Mouse (Mus musculus) hindbrain, embryonic 12.5 days (tissue): Measurements from ENCODE around the gene Hipk4. TPM values are rescaled to one million over a fixed set of nuclear protein-coding genes. Genes with fewer than 3 reads are reported as not detected.

Experiments
- ATAC-seq: fragments of 200-750 bp; cut with Nextera tagmentation; 2 replicates; pipeline ENCODE4 v1.8.0; 2017; ENCODE audit warnings: moderate TSS enrichment; ENCODE audit not compliant: low FRiP score
- H3K27ac ChIP-seq: fragments of 300-500 bp; sonication (generic); 2 replicates; pipeline ENCODE4 v1.5.1; 2016; ENCODE audit warnings: mild to moderate bottlenecking
- H3K27me3 ChIP-seq: fragments of 300-500 bp; sonication (generic); 2 replicates; pipeline ENCODE4 v1.6.1; 2016; ENCODE audit warnings: mild to moderate bottlenecking
- H3K36me3 ChIP-seq: fragments of 300-500 bp; sonication (generic); 2 replicates; pipeline ENCODE4 v1.6.1; 2016; ENCODE audit warnings: mild to moderate bottlenecking
- H3K4me1 ChIP-seq: fragments of 300-500 bp; sonication (generic); 2 replicates; pipeline ENCODE4 v1.6.1; 2016
- H3K4me2 ChIP-seq: fragments of 300-500 bp; sonication (generic); replicated peaks from 2 replicates; pipeline ENCODE4 v1.6.1; 2016; ENCODE audit warnings: mild to moderate bottlenecking
- H3K4me3 ChIP-seq: fragments of 300-500 bp; sonication (generic); 2 replicates; pipeline ENCODE4 v1.5.1; 2016; ENCODE audit warnings: mild to moderate bottlenecking
- H3K9ac ChIP-seq: fragments of 300-500 bp; sonication (generic); 2 replicates; pipeline ENCODE4 v1.6.1; 2016; ENCODE audit warnings: mild to moderate bottlenecking, moderate library complexity
- H3K9me3 ChIP-seq: fragments of 300-500 bp; sonication (generic); replicated peaks from 2 replicates; pipeline ENCODE4 v1.6.1; 2016; ENCODE audit warnings: mild to moderate bottlenecking
- WGBS: fragments of 180-500 bp; shearing (Covaris S2); methylation state at CpG from one replicate; pipeline ENCODE4 v1.1.7; 2016; 5-methylcytosine and 5-hydroxymethylcytosine counted together
- polyA plus RNA-seq: library from polyadenylated mRNA; unstranded; fragments of >200 nt; fragmentation: Nextera tagmentation; extraction: Ambion mirVana; gene quantifications from 2 replicates; pipeline ENCODE4 v1.2.1, GENCODE M21; 2016

Hipk4 gene
- polyA plus RNA-seq, 1 experiment from 2014 or later, result 0.36 TPM

GRCm38 (mm10) chr7:27499036-27499435 lies 24.0 kb upstream of the Hipk4 start, which contains the start of gene Prx:
Gene Prx, plus strand, starts transcription at chr7:27499324.
- Histone ChIP-seq H3K36me3 (no peaks in the 10 kb centered on the region), H3K4me1 (no peaks in the 10 kb centered on the region), H3K27ac (no peak within 1 kb of the TSS), H3K9me3 (no peaks in the 10 kb centered on the region), H3K27me3 (no peaks in the 10 kb centered on the region), H3K4me3 (no peak within 1 kb of the TSS), H3K4me2 (no peak within 1 kb of the TSS), H3K9ac (no peak within 1 kb of the TSS)
- 46% methylated on average over 3 of the region's 3 CpGs for WGBS
- no peak for ATAC-seq

DNA sequence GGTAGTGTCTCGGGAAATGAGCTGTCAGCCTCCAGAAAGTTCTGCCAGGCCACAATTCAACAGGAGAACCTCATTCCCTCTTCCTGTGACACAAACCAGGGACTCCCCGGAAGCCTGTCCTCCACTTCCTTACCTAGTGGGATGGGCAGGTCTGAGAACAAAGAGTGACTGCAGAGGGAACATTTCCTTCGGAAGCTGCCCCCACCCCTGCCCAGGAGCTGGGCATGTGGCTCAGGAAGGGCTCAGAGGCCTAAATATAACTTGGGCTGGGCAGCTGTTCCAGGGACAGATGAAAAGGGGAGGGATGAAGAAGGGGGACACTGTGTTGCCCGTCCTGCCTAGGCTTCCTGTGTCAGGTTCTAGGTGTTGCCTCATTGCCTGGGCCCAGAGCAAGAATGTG lies 21.4 kb upstream of the Hipk4 start:
- Histone ChIP-seq H3K27ac (no peak overlapping the region), H3K4me2 (no peak overlapping the region), H3K9ac (no peak overlapping the region), H3K4me1 (no peaks in the 10 kb centered on the region; the same call in 1 of the 2 replicates), H3K36me3 (no peaks in the 10 kb centered on the region), H3K4me3 (no peak overlapping the region), H3K9me3 (no peaks in the 10 kb centered on the region), H3K27me3 (no peaks in the 10 kb centered on the region)
- WGBS, result 68% methylated on average over 4 of the region's 4 CpGs
- ATAC-seq, result no peak

DNA sequence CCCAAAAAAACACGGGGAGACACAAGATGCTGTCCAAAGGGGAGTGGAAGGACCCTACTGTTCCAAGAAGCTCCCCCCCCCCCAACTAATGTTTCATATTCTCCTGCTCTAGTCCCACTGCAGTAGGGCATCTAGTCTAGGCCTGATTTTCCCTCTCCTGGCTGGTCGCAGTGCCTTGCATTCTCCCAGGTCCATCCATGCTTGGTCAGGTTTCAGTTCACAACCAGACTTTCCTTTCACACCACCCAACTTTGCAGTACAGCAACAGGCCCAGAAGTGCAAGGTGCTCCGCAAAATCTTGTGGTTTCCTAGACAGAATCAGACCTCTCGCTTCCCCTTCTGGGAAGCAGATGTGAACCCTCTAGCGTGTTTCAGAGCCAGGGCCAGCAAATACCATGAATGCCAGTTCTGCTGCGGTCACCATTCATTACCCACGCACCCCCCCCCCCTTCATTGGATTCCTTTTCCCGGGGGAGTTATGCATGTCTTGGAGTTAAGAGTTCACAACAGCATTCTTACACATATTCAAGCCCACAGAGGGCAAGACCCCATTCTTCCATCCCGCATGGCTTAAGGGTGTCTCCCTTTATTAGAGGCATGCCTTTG lies 16.2 kb upstream of the Hipk4 start:
- 39% methylated on average over 9 of the region's 9 CpGs for WGBS
- H3K36me3 ChIP-seq, result no peaks in the 10 kb centered on the region
- peak overlapping the region; percentile 94 for H3K27ac ChIP-seq
- no peaks in the 10 kb centered on the region for H3K27me3 ChIP-seq
- peak overlapping the region; percentile 58 for H3K4me2 ChIP-seq
- no peak overlapping the region for H3K9ac ChIP-seq
- H3K4me1 ChIP-seq, result peaks cover 9% of the 10 kb centered on the region
- 0 out of 2 replicates have a peak, but pooled peaks have one; percentile 22 for ATAC-seq
- peak overlapping the region; percentile 50; the same call in 1 of the 2 replicates for H3K4me3 ChIP-seq
- H3K9me3 ChIP-seq, result no peaks in the 10 kb centered on the region

DNA sequence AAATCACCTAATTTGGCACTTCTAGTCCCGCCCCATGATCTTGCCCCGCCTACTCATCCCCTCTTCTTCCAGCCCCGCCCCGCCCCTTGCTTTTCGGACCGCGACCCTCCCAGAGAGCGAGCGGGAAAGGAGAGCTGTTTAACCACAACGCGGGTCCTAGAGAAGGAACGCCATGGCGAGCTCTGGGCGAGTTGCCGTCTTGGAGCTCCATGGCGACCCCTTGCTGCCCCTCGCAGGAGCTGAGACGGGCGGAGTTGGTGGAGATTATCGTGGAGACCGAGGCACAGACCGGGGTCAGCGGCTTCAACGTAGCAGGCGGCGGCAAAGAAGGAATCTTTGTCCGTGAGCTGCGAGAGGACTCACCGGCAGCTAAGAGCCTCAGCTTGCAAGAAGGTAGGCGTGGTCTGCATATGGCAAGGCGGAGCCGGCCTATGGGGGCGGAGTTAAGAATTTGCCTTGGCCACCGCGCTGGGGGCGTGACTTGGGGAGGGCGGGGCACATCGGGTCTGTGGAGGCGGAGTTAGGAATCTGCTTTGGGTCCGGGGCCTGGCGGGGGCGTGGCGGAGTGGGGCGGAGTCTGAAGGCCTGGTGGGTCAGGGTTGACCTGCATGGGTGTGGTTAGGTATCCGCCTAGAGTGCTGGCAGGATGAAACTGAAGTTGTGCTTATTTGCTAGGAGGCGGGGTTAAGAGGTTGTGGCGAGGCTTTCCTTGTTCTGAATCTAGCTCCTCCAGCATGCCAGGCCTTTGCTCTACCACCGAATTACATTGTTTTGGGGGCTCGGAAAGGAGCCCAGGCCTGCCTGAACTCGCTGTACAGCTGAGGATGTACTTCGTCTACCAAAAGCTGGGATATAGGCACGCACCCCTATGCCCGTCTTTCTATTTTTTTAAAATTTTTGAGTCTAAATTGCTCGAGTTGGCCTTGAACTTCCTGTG lies 15.1 kb upstream of the Hipk4 start:
- peak overlapping the region; percentile 70 for H3K9ac ChIP-seq
- H3K27me3 ChIP-seq, result no peaks in the 10 kb centered on the region
- peaks cover 9% of the 10 kb centered on the region for H3K4me1 ChIP-seq
- under 1% methylated on average over 54 of the region's 54 CpGs for WGBS
- peak overlapping the region; percentile 94 for H3K27ac ChIP-seq
- H3K9me3 ChIP-seq, result no peaks in the 10 kb centered on the region
- H3K36me3 ChIP-seq, result no peaks in the 10 kb centered on the region
- peak overlapping the region; percentile 50 for H3K4me3 ChIP-seq
- peak overlapping the region; percentile 58 for H3K4me2 ChIP-seq
- peak; percentile 92 for ATAC-seq

GRCm38 (mm10) chr7:27508648-27509005 lies 14.4 kb upstream of the Hipk4 start:
- Histone ChIP-seq H3K27me3 (no peaks in the 10 kb centered on the region), H3K4me2 (peak overlapping the region; percentile 58), H3K36me3 (no peaks in the 10 kb centered on the region), H3K27ac (no peak overlapping the region), H3K4me3 (no peak overlapping the region), H3K4me1 (peaks cover 9% of the 10 kb centered on the region), H3K9ac (no peak overlapping the region), H3K9me3 (no peaks in the 10 kb centered on the region)
- WGBS, result 28% methylated on average over 6 of the region's 6 CpGs
- peak; percentile 54 for ATAC-seq

DNA sequence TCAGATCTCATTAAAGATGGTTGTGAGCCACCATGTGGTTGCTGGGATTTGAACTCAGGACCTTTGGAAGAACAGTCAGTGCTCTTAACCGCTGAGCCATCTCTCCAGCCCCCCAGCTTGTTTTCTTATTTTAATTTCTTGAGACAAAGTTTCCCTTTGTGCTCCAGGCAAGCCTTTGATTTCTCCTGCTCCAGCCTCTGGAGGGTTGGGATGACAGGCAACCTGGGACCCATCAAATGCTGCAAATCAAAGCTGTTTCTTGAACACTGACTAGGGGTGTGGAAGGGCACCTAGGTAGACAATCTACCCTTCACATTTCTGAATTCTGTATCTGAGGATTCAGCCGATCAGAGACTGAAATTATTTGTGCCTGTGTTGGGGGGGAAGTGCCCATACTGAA lies 12.3 kb upstream of the Hipk4 start:
- 82% methylated on average over 2 of the region's 2 CpGs for WGBS
- Histone ChIP-seq H3K9me3 (no peaks in the 10 kb centered on the region), H3K4me1 (peaks cover 9% of the 10 kb centered on the region)

DNA sequence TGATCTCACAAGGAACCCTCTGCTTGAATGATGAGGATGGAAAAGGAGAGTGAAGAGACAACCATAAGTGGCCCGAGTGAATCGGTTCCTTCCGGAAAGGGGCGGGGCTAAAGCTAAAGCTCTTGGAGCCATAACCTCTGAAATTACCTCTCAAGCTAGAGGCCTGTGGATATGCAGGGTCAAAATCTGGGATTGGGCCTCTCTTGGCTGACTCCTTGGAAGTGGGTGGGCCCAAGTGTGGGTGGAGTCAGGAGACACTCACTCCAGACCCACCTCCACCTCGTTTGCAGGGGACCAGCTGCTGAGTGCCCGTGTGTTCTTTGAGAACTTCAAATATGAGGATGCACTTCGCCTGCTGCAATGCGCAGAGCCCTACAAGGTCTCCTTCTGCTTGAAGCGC lies 8.1 kb upstream of the Hipk4 start:
- ATAC-seq, result no peak
- Histone ChIP-seq H3K27me3 (no peaks in the 10 kb centered on the region), H3K4me3 (no peak overlapping the region), H3K9ac (no peak overlapping the region), H3K4me1 (no peaks in the 10 kb centered on the region), H3K36me3 (no peaks in the 10 kb centered on the region), H3K4me2 (no peak overlapping the region), H3K27ac (no peak overlapping the region), H3K9me3 (peaks cover 5% of the 10 kb centered on the region; the same call in 1 of the 2 replicates)
- WGBS, result 83% methylated on average over 9 of the region's 9 CpGs

More for the DNA sequence above, 12.3 kb upstream of the Hipk4 start:
- no peak overlapping the region for H3K9ac ChIP-seq
- no peak overlapping the region for H3K27ac ChIP-seq
- H3K4me3 ChIP-seq, result no peak overlapping the region
- no peaks in the 10 kb centered on the region for H3K36me3 ChIP-seq
- no peak for ATAC-seq
- H3K27me3 ChIP-seq, result no peaks in the 10 kb centered on the region
- H3K4me2 ChIP-seq, result no peak overlapping the region

GRCm38 (mm10) chr7:27518314-27518713 lies 4.8 kb upstream of the Hipk4 start:
- Histone ChIP-seq H3K4me2 (no peak overlapping the region), H3K36me3 (no peaks in the 10 kb centered on the region)
- no peak for ATAC-seq

DNA sequence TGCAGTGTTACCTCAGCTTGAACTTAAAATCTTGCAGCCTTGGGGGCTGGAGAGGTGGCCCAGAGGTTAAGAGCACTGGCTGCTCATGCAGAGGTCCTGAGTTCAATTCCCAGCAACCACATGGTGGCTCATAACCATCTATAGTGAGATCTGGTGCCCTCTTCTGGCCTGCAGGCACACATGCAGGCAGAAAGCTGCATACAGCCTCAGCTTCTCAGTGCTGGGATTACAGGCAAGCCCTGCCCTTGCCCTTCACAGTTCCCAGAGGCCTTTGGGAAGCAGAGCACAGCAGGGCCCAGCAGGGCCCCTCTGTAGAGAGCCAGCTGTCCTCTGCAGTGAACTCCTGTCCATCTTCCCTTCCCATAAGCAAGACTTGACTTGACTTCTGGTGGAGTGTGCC lies 3.0 kb upstream of the Hipk4 start:
- ATAC-seq, result no peak
- H3K4me2 ChIP-seq, result no peak overlapping the region
- H3K9me3 ChIP-seq, result peaks cover 7% of the 10 kb centered on the region; the same call in 1 of the 2 replicates
- no peaks in the 10 kb centered on the region for H3K4me1 ChIP-seq
- no peak overlapping the region for H3K27ac ChIP-seq
- H3K27me3 ChIP-seq, result no peaks in the 10 kb centered on the region
- H3K36me3 ChIP-seq, result no peaks in the 10 kb centered on the region
- no peak overlapping the region for H3K9ac ChIP-seq
- H3K4me3 ChIP-seq, result no peak overlapping the region

More at GRCm38 (mm10) chr7:27518314-27518713, 4.8 kb upstream of the Hipk4 start:
- H3K4me3 ChIP-seq, result no peak overlapping the region
- 82% methylated on average over 9 of the region's 9 CpGs for WGBS
- no peak overlapping the region for H3K27ac ChIP-seq
- H3K9ac ChIP-seq, result no peak overlapping the region
- H3K9me3 ChIP-seq, result peaks cover 7% of the 10 kb centered on the region; the same call in 1 of the 2 replicates
- H3K27me3 ChIP-seq, result no peaks in the 10 kb centered on the region
- H3K4me1 ChIP-seq, result no peaks in the 10 kb centered on the region

DNA sequence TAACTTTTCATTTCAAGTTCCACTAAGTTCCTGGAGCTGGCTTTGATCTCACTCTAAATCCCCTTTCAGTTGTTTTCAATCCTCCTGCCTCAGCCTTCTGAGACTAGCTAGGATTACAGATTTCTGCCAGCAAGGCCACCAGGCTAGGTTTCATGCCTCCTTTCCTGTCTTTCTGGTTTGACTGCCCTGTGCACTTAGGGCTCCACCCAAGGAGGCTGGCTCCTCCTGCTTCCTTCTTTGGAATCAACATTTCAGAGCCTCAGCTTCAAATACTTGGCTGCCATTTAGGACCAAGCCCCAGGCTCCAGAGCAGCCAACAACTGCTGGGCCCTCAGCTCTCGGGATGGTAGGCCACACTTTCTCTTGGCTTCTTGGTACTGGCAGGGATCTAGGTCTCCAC lies 2.5 kb upstream of the Hipk4 start:
- H3K27ac ChIP-seq, result no peak overlapping the region
- H3K4me3 ChIP-seq, result no peak overlapping the region
- H3K9ac ChIP-seq, result no peak overlapping the region
- ATAC-seq, result no peak
- no peaks in the 10 kb centered on the region for H3K27me3 ChIP-seq
- H3K9me3 ChIP-seq, result peaks cover 7% of the 10 kb centered on the region; the same call in 1 of the 2 replicates
- H3K4me1 ChIP-seq, result no peaks in the 10 kb centered on the region
- no peaks in the 10 kb centered on the region for H3K36me3 ChIP-seq
- no peak overlapping the region for H3K4me2 ChIP-seq
- 71% methylated on average over 1 of the region's 1 CpGs for WGBS

GRCm38 (mm10) chr7:27523805-27524204 lies 738 bp downstream of the Hipk4 start:
- Histone ChIP-seq H3K9me3 (peaks cover 7% of the 10 kb centered on the region; the same call in 1 of the 2 replicates), H3K36me3 (peaks cover under 1% of the 10 kb centered on the region; the same call in 1 of the 2 replicates), H3K9ac (no peak overlapping the region), H3K27ac (no peak overlapping the region), H3K4me2 (no peak overlapping the region), H3K27me3 (no peaks in the 10 kb centered on the region), H3K4me3 (no peak overlapping the region), H3K4me1 (no peaks in the 10 kb centered on the region)
- no peak for ATAC-seq
- WGBS, result 93% methylated on average over 13 of the region's 13 CpGs

DNA sequence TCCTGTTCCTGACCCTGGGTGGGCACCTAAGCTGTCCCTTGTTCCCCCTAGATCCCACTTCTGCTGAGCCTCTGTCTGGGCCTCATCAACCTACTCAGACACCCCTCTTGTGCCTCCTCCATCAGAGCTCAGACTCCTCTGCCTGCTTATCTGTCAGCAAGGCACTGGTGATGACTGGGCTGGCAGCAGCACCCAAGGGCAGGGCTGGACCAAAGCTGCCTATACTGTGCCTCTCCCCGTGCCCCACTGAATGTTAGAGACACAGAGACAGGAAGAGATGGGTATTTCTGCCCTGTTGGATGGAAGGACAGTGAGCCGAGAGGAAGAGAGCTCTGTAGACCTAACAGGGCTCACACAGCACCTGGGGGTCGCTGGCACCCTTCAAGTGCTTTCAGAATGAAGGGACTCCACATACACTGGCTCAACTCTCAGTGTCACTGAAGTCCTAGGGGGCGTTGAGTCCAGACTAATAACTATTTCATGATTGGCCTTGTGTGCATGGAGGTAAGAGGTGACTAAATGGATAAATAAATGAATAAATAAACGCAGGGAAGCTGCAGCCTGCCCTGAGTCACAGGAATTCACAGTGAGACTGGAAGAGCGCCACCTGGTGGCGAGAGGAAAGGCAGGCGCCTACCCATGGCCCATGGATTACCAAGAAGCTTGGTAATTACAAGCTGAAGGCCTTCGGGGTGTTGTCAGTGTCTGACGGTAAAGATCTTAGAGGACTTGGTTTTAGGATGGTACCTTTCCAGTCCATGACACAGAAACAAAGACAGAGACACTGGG lies 3.2 kb downstream of the Hipk4 start:
- H3K4me3 ChIP-seq, result no peak overlapping the region
- no peak overlapping the region for H3K4me2 ChIP-seq
- H3K27me3 ChIP-seq, result no peaks in the 10 kb centered on the region
- H3K27ac ChIP-seq, result no peak overlapping the region
- peaks cover 15% of the 10 kb centered on the region for H3K36me3 ChIP-seq
- ATAC-seq, result peak; percentile 49
- no peaks in the 10 kb centered on the region for H3K9me3 ChIP-seq
- WGBS, result 26% methylated on average over 10 of the region's 10 CpGs
- no peak overlapping the region for H3K9ac ChIP-seq
- no peaks in the 10 kb centered on the region for H3K4me1 ChIP-seq
